Mouse (Mus musculus) 3134 (cell line): ENCODE results near the gene Hsd11b2.

Experiments
- DNase-seq: peaks from one replicate; pipeline ENCODE4 v3.0.0-alpha.2; 2011; ENCODE audit warnings: low spot score; ENCODE audit not compliant: insufficient read length; ENCODE audit errors: extremely low read depth

Hsd11b2 gene

DNA sequence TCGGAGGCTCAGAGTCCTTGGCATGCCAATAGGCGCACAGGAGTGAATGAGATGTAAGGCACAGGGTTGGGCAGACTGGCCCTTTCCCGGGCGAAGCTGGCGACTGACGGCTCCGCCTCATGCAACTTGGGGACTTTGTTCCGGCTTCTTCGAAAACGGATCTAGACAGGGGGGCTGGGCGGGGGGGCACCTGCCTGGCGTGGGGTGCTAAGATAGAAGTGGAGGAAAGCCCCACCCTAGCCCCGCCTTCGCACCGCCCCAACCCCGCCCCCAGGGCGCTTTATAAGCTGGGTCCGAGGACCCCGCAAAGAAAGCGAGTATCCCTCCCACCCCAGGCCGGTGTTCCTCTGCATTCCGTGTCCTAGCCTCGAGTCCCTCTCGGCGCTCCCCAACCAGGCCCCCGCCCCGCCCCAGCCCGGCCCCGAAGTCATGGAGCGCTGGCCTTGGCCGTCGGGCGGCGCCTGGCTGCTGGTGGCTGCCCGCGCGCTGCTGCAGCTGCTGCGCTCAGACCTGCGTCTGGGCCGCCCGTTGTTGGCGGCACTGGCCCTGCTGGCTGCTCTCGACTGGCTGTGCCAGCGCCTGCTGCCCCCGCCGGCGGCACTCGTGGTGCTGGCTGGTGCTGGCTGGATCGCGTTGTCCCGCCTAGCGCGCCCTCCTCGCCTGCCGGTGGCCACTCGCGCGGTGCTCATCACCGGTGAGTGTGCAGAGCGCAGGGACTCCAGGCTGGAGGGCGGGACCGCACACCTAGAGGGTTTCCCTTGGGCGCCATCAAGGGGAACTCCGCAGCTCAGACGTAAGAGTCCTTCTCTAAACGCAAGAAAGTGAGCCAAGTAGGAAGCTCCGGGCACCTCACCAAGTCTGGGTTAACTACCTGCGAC, at the start of gene Hsd11b2:
TSS of gene Hsd11b2 (plus strand) at position 320 of the 878 bp plus-strand sequence.
- DNase-seq = no peak

DNA sequence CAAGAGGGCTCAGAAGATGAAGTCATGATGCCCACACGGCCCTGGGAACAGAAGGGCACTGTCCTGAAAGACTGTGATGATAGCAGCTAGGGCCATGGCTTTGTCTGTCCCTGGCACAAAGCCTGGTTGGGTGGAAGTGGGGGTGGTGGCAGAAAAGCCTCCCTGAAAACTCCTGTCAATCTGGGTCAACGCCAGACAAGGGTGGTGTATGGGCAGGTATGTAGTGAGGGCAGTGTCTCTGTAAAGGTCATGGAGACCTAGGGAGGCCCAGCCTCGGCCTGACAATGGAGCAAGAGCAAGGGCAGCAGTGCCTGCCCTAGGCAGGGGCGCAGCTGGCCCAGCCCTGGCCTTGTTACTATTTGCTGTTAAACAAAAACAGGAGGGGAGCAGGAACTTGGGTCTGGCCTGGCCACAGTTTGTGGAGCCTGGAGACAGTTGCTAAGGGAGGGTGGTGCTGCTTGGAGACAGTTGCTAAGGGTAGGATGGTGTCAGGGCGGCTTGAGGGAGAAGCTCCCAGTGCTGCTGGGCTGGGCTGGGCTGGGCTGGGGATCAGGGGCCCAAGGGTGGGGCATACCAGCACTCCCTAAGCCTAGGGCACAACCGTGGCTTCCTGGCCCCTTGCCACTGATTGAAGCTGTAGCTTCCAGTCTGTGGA, 49.4 kb upstream of the Hsd11b2 start:
- no peak for DNase-seq

DNA sequence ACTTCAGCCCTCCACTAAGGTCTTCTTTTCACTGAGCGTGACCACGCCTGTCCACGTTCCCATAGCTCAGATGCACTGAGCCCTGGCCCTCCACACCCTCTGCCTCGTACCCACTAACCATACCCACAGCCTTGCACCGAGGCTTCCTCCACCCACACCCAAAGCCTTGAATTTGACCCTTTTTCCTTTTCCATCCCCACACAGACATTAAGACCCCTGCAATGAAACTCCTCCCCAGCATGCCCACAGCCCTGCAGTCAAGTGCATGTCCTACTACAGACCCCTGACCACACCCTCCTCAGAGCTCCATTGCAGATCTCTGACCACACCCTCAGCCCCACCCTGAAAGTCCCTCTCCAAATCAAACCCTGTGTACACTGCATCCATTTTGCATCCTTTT, 48.7 kb upstream of the Hsd11b2 start:
- no peak for DNase-seq

DNA sequence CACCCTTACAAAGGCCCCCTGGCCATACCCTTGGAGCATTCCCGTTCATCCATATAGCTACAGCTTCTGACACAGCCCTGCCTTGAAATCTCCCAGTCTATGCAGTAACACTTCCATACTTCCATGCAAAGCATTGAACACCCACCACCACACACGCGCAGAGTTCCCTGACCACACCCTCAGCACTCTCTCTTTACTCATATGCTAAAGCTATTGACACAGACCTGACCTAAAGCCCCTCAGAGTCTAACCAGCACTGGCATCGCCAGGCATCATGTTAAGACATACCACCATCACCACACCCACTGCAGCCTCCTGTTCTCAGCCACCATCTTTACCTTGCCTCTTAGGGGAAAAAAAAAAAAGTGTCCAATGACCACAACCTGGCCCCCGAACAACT, 48.3 kb upstream of the Hsd11b2 start:
- DNase-seq = no peak

DNA sequence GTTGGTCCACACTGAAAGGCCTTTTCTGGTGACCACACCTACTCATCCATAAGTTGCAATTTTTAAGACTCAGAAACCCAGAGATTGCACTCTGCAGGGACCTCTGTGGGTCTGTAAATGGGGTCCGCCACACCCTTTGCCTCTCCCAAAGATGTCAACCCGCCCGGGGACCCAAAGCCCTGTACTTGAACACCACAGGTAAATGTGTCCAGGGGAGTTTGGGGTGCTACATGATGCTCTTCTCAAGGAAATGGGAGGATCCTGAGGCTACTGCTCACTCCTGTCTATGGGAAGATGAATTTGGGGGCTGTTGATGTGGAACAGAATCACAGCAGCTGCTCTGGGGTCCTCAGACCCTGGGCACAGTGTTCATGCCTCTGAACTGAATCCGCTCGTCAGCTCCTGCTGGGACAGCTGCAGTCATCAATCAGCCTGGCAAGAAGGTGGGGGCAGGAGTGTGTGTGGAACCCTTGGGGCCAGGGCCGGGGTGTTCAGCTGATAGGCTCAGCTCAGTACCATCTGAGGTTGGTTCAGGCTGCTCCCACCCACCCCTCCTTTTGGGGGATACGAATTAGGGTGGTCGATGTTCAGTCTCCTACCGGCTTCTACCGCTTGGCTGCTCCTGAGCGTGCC, 47.8 kb upstream of the Hsd11b2 start:
- no peak for DNase-seq

DNA sequence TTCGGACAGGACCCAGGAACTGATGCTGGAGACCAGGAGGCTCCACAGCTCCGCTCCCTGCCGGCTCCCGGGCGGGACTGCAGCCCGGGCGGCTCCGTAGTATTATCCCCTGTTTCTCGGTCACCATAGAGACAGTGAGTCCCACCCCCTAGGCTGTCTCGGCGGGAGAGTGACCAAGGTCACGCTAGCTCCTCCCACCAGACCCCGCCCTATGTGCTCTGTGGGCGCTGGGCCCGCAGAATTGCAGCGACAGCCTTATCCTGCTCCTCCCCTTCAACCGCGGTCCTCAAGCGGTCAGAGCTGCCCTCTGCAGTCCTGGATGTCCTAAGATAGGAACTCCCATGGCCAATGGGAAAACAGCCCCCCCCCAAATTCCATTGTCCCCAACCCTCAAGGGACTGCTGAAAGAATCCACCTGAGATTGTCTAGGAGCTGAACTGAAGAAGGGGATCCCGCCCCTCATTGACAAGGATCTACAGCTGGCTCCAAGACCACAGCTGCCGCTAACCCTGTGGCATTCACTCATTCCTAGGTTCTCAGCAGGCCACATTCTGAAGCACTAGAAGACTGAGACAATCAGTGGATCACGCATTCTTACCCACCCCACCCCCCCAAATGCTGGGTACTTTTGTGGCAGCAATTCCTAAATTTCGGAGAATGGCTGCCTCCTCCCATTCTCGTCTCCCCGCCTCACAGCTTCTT, 47.1 kb upstream of the Hsd11b2 start, which contains the start of gene Tppp3:
TSS of gene Tppp3 (minus strand) at position 213 of the 702 bp plus-strand sequence.
- no peak for DNase-seq

DNA sequence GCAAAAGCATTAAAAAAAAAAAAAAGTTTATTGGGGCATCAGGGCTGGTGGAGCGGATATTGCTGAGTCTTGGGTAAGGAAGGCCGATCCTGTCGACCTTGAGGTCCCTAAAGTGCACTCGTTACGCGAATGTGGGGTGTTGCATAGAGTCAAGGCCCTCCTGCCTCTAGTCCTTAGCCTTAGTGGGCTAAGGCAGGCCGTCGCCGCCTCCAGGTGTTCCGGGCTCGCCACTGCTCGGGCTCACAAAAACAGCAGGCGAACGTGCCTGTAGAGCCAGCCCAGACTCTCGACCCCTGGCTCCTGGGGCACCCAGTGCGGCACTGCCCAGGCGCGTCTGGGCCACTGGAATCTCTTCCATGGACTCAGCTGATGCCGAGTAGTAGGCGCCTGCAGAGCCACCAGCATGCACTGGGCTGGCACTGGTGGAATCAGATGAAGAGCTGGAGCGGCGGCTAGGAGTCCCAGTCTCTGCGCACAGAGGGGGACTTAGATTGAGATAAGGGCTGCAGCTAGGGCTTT, 46.1 kb upstream of the Hsd11b2 start:
- no peak for DNase-seq

DNA sequence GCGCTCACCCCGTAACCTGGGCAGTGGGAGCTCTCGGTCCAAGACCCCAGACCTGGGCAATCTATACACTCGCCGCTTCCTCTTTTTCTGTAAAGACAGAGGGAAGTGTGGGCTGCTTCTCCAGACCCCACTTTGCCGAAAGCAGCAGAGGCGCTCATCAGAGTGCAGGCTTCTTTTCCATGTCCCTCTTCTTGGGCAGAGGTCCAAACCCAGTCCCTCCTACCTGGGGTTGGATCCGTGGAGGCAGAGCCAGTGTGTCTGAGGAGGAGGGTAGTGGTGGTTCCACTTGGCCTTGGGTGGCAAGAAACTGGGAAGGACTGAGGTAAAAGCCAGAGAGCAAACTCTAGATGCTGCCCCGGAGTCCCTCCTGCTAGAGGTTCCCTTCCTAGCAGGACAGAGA, 45.6 kb upstream of the Hsd11b2 start:
- no peak for DNase-seq

DNA sequence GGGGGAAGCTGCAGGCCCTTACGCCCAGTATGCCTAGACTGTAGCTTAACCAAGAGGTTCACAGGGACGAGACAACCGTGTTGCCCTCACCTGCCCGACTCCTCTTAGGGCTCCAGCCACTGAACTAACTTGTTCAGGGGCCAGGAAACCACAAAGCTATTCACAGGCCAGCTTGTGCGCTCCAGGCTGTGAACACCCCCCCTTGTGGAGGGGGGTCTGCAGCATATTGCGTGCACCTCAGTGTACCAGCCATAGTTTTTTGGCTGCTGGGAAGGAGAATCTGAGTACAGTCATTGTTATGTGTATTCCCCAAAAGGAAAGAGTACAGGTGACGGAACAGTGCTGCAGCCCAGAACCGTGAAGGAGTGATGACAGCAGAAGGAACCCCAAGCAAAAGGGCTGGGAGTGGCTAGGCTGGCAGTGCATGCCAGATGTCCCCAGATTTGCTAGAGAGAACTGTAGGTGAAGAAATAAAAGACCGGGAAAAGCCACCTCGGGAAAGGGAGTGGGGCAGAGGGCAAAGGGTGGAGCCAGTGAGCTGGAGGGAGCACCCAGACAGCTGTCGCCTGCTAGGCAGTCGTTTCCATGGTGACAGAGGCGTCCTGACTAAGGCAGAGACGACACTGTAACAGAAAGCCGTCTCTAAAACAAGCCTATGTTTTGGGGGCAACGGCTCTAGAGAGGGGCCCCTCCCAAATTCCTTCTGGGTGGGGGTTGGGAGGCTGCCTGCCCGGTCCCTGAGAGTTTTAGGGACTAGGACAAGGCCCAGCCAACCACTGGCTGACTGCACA, 44.5 kb upstream of the Hsd11b2 start:
- no peak for DNase-seq

DNA sequence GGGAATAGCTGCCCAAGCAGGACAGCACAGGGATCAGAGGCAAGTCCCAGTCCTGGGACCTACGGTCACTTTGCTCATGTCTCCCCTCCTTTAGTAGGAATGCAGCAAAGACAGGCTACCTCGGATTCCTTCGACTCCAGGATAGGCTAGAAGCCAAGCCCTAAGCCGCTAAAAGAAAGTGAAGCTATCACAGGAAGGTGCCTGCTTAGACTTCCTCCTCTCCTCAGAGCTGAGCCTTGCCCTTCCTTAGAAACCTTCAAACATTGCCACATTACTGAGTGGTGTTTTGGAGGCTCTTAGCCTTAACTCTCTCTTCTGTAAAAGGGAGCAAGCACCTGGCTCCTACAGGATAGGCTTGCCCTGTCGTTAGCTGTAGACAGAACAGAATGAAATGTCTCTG, 43.9 kb upstream of the Hsd11b2 start:
- no peak for DNase-seq

DNA sequence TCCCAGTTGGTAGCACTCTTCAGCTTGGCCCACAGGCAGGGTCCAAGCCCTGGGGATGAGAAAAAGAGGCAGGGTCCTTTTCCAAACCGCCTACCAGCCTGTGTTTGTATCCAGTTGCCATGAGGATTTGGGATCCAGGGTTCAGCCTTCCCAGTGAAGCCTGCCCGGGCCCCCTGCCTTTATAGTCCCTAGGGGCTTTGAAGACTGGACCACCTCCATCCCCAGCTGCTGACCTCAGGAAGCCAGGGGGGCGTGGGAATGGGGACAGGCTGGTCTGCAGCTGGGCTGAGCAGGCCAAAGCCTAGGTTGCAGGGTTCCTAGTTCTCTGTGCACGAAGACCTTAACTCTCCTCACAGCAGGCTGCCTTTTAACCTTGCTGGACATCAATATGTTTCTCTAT, 43.3 kb upstream of the Hsd11b2 start:
- no peak for DNase-seq

DNA sequence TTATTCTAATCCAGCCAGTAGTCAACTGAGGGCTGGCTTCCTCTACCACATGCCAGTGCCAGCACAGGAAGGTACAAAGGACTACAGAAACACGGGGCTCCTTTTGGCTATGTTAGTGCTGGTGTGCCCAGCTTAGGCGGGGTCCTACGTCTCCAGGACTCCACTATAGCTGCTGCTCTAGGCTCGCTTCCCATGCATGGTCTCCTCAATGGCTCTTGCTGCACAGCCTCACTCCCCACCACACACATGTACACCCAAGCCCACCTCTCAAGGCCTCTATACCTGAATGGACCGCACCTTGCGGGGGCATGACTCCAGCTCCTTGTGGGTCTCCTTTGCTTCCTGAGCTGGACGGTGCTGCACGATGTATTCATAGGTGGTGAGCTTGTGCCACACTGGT, 42.8 kb upstream of the Hsd11b2 start:
- DNase-seq = no peak

DNA sequence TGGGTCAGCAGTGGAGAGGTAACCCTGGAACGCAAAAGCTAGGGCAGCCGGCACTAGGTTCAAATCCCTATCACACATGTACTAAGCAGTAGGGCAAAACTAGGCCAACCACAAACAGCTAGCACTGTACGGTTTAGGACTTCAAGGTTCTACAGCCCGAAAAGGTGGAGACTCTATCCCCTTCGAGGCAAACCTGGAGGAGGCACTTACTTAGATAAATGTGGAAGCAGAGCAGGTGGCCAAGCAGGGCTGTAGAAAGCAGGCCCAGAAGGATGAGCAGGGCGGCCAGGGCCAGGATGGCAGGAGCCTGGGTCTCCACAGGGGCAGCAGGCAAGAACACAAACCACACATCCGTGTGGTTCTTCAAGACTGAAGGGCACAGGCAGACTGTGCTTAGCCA, 42.4 kb upstream of the Hsd11b2 start:
- no peak for DNase-seq

DNA sequence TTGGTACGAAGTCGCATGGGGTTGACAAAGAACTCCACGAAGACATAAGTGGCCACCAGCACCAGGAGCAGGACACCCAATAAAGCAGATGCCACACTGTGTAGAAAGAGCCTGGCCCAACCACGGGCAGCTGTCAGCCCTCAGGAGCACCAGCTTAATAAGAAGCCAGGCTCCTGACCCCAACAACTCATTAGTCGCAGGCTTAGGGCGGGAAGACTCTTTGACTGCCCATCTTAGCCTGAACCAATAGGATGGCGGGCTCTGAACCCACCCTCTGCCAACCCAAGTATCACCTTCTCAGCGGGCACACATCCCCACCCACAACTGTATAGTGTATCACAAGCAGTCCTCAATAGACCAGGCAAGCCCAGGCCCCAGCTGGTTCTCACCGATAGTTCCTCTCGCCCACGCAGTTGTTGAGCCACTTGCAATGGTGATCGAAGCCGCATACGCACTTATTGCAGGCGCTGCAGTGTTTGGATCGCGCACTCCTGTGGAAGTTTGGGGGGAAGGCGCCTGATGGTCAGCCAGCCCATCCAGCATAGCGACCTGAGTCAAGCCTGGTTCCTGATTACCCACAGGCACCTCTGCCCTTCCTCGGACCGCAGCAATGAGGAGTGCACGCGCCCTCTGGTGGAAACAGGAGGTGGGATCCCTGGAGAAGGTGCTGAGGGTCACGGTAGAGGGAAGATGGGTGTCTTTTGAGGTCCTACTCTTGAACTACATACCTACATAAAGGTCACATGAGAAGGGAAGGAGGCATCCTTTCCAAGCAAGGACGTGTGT, 41.7 kb upstream of the Hsd11b2 start:
- no peak for DNase-seq

DNA sequence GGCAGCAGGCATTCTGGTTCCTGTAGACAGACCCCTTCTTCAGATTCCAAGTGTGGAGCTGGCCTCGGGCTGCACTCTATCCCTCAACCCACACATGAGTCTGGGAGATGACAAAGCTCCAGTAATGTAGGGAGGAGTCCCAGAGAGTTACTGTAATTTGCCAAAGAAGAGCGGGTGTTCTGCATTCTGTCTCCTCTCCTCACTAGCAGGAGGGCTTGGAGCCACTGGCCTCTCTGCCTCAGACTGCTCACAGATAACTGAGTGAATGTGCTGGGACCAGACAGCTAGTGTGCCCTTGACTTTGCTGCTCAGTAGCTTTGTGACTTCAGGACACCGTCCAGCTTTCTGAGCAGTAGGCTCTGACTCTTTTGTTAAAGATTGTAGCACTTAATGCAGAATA, 40.8 kb upstream of the Hsd11b2 start:
- DNase-seq = no peak

DNA sequence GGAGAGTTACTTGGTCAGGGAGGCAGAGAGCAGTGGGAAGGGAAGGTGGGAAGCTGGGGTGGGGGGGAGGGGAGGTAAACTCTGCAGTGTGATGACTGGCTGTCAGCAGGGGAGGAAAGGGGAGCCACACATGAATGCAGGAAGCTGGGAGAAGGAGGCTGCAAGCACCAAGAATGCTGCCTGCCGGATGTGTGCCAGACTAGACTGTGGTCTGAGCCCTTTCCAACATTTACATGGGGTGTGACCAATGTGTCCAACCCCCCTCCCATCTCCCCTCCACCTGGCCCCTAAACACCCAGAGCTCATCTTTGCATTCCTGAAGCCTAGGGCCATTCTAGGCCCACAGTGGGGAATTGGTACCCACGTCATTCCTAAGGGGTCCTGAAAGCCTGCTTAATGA, 37.5 kb upstream of the Hsd11b2 start:
- DNase-seq = no peak

DNA sequence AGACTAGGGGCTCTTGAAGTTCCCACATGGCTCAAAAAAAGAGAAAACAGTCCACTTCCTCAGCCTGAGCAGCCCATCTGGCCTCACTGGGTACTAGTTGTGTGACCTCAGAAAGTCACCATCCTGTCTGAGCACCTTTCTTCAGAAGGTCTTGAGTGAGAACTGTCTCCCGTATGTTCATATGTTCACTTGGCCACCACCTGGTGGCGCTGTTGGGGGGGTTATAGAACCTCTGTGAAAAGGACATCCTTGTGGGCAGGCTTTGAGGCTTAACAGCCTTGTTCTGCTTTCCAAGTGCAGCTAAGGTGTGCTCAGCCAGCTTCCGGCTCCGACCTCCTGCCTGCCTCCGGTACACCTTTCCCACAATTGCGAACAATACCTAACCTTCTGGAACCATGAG, 37.1 kb upstream of the Hsd11b2 start:
- no peak for DNase-seq

DNA sequence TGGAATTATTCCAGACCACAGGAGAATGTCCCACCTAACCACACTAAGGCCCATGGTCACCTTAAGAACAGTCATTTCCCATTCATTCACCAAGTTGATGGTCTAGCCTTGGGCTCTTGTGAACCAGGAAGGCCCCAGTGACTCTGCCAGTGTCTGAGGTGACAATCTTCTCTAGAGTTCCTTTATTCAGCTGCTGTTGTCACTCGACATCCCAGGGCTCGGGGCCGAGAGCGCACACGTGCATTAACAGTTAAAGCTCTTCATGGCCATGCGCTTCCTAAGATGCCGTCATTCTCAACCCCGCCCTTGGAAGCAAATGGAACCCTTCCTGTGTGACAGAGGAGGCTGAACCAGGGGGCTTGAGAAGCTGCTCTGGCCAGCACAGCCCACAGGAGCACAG, 36.4 kb upstream of the Hsd11b2 start:
- DNase-seq = no peak
